Mouse (Mus musculus) c-Kit-negative CD71-positive TER-119-positive erythroid progenitor cells, embryonic 14.5 days (primary cell): ENCODE measurements around the gene Olfr832.
"Not testable (repeated sequence)": the region's sequence is repeated elsewhere in the genome, so short reads cannot be mapped to it uniquely, and the experiment has no call there.

Experiments
- DNase-seq: peaks from one replicate; pipeline ENCODE4 v3.0.0-alpha.2; 2013; ENCODE audit warnings: low read depth, low spot score

Olfr832 gene

DNA sequence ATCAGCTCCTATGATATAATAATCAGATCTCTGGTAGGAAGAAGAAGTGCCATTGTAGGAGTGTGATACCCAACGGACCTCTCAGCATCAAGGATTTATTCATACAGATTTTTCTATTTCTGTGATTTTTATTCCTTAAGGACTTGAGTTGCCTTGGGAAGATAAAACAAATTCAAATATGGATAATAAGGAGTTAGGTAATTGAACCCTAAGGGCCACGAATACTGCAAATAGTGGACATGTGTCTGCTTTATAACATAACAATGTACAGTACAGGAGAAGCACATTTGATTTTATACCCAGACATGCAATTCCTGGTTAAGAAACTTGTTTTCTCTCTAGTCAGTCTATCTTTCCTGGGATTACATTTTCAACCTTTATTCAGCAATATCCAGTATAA is at the start of gene Olfr832:
TSS of gene Olfr832 (plus strand) at position 301 of the 400 bp plus-strand sequence.
- DNase-seq = not testable (repeated sequence)

DNA sequence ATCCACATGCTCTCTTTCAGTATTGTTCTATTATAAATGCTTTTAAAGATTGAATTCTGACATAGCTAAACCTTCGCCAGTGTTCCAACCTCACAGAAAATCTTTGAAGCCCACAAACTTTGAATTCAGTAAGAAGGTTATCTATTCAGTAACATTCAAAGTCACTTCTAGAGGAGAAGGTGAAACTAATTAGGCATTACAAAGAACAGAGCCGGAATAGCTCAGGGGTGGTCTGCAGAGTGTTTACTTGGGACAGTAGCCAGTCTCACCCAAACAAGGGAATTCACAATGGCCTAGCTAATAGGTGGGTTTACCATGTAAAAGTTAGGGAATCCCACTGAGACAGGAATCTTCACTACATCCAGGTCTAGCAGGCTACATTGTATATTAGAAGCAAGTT is 29.2 kb upstream of the Olfr832 start:
- not testable (repeated sequence) for DNase-seq

DNA sequence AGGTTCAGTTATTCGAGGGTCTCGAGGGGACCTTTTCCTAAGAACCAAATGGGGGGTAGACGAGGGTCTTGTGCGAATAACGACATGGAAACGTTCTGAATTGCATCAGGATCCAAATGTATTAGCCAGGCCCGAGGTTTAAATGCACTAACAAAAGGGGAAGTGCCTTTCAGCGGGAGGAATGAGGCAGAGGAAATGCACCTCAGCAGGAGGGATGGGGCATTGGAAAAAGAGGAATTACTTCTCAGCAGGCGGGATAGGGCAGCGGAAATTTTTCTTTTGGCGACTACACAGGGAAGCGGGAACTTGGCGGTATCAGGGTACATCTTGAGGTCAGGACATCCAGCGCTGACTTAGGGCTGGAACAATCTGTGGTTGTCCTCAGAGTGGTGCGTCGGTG is 9.0 kb upstream of the Olfr832 start:
- DNase-seq = not testable (repeated sequence)

DNA sequence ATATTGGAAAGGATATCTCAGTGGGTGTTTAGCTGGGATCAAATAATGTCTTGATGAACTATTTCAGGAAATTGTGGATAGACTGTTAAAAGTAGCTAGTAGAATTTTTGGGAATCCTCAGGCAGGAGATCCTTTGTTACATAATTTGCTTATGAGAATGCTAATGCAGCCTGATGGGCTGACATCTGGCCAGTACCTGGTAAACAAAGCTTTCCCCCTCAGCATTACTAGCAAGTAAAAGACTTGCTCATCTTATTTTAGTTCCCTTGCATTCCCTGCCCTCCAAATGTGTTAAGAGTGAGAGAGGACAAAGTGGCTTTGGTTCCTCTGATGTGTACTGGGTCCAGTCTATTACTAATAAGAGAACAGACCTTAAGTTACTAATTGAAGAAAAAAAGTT is 25.1 kb downstream of the Olfr832 start:
- no peak for DNase-seq

DNA sequence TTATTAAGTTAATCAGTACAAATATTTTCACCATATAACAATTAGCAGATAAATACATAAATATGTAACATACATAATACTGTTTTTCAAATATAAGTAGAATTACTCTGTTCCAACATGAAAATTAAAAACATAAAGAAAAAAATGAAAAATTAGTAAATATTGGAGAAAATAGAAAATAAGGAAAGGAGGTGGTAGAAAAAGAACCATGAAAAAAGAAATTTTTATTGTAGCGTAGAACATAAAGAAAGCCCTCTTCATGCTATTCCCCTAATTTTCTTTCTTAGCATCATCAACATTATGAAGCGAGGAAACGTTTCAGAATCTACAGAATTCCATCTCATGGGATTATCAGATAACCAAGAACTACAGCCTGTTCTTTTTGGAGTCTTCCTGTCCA is 50.8 kb downstream of the Olfr832 start, which contains the start of gene Olfr834:
TSS of gene Olfr834 (plus strand) at position 301 of the 400 bp plus-strand sequence.
- DNase-seq = no peak
